ENCODE assay signal across 30 mouse cellular contexts in the genomic region with DNA sequence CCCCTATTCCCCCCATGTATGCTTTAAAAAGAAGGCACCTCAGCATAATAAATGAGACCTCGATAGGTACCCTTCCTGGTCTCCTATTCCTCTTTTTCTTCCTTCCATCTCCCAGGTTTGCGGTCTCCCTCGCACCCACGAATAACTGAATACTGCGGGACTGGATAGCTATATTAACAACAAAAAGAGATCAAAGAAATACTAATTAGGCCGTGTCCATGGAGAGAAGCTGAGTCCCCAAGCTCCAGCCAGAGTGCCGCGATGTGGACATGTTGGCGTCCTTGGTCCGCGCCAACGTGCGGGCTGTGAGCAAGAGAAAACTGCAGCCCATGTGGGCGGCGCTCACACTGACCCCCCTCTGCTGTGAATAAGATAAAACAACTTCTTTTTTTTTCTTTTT.
"Had no signal": no experiment of that assay in that cellular context is flagged by ENCODE, and none has a peak within 500 bp of the region (broad histone marks: within the 10 kb centered on the region; RNA-seq: fewer than 3 reads in every experiment).

No protein-coding gene starts in this region.

- ATAC-seq: liver, embryonic 12.5 days; liver, postnatal 0 days; lung, postnatal 0 days; midbrain, embryonic 13.5 days; midbrain, embryonic 15.5 days; midbrain, embryonic 16.5 days had no signal

- H3K4me1 ChIP-seq: limb, embryonic 10.5 days; limb, embryonic 12.5 days; limb, embryonic 13.5 days; limb, embryonic 15.5 days; liver, embryonic 12.5 days; liver, embryonic 13.5 days; liver, embryonic 15.5 days; lung, embryonic 15.5 days; megakaryocyte, embryonic 14.5 days; midbrain, embryonic 10.5 days; midbrain, embryonic 13.5 days; midbrain, embryonic 15.5 days; neural tube, embryonic 12.5 days had no signal

- H3K36me3 ChIP-seq: limb, embryonic 10.5 days; limb, embryonic 12.5 days; limb, embryonic 13.5 days; limb, embryonic 15.5 days; liver, embryonic 12.5 days; liver, embryonic 13.5 days; liver, embryonic 15.5 days; lung, embryonic 15.5 days; midbrain, embryonic 10.5 days; midbrain, embryonic 13.5 days; midbrain, embryonic 15.5 days; neural tube, embryonic 12.5 days had no signal

- H3K4me3 ChIP-seq: limb, embryonic 10.5 days; limb, embryonic 12.5 days; limb, embryonic 13.5 days; limb, embryonic 15.5 days; liver, embryonic 12.5 days; liver, embryonic 13.5 days; liver, embryonic 15.5 days; lung, embryonic 15.5 days; megakaryocyte, embryonic 14.5 days; midbrain, embryonic 10.5 days; midbrain, embryonic 13.5 days; midbrain, embryonic 15.5 days; myocyte; neural tube, embryonic 12.5 days had no signal

- H3K27ac ChIP-seq: limb, embryonic 10.5 days; limb, embryonic 12.5 days; limb, embryonic 13.5 days; limb, embryonic 15.5 days; liver, embryonic 12.5 days; liver, embryonic 13.5 days; liver, embryonic 14.5 days; liver, embryonic 15.5 days; lung, embryonic 15.5 days; macrophage; midbrain, embryonic 10.5 days; midbrain, embryonic 13.5 days; midbrain, embryonic 15.5 days; neural tube, embryonic 12.5 days had no signal

- DNase-seq: left cerebral cortex, postnatal 4 days; liver; liver, embryonic 13.5 days; liver, postnatal 0 days; lung, adult 18-20 months; lung, adult 2 months; lung, embryonic 14.5 days; lung, postnatal 10 days; lung, postnatal 14 days; lung, postnatal 36 days; lung, postnatal 4 days; midbrain, embryonic 14.5 days had no signal

- H3K9ac ChIP-seq: limb, embryonic 12.5 days; limb, embryonic 13.5 days; limb, embryonic 15.5 days; liver, embryonic 12.5 days; liver, embryonic 13.5 days; liver, embryonic 14.5 days; liver, embryonic 15.5 days; liver, postnatal 0 days; lung, embryonic 14.5 days; lung, embryonic 15.5 days; midbrain, embryonic 13.5 days; midbrain, embryonic 15.5 days; neural tube, embryonic 12.5 days had no signal

- H3K4me2 ChIP-seq: limb, embryonic 12.5 days; limb, embryonic 13.5 days; limb, embryonic 15.5 days; liver, embryonic 11.5 days; liver, embryonic 12.5 days; liver, embryonic 13.5 days; liver, embryonic 15.5 days; lung, embryonic 14.5 days; lung, embryonic 15.5 days; midbrain, embryonic 13.5 days; midbrain, embryonic 15.5 days; neural tube, embryonic 12.5 days had no signal

- H3K27me3 ChIP-seq: limb, embryonic 12.5 days; limb, embryonic 13.5 days; limb, embryonic 15.5 days; liver, embryonic 12.5 days; liver, embryonic 13.5 days; liver, embryonic 15.5 days; lung, embryonic 15.5 days; megakaryocyte, embryonic 14.5 days; midbrain, embryonic 13.5 days; midbrain, embryonic 15.5 days; neural tube, embryonic 12.5 days had no signal

- H3K9me3 ChIP-seq: limb, embryonic 10.5 days; limb, embryonic 12.5 days; limb, embryonic 13.5 days; limb, embryonic 15.5 days; liver, embryonic 12.5 days; liver, embryonic 13.5 days; liver, embryonic 15.5 days; lung, embryonic 15.5 days; megakaryocyte, embryonic 14.5 days; midbrain, embryonic 10.5 days; midbrain, embryonic 13.5 days; midbrain, embryonic 15.5 days; neural tube, embryonic 12.5 days had no signal
